Mouse (Mus musculus) midbrain, embryonic 12.5 days (tissue): ENCODE data around the gene R3hdml. TPM values are rescaled to one million over a fixed set of nuclear protein-coding genes. Genes with fewer than 3 reads are reported as not detected.

Source experiments
- ATAC-seq: fragments of 200-750 bp; cut with Nextera tagmentation; 2 replicates; pipeline ENCODE4 v1.8.0; 2017; ENCODE audit warnings: low read depth, moderate TSS enrichment, moderate library complexity; ENCODE audit not compliant: low FRiP score
- H3K27ac ChIP-seq: fragments of 300-500 bp; sonication (generic); replicated peaks from 2 replicates; pipeline ENCODE4 v1.5.1; 2016; ENCODE audit warnings: mild to moderate bottlenecking
- H3K27me3 ChIP-seq: fragments of 300-500 bp; sonication (generic); 2 replicates; pipeline ENCODE4 v1.6.1; 2016; ENCODE audit warnings: mild to moderate bottlenecking
- H3K36me3 ChIP-seq: fragments of 300-500 bp; sonication (generic); 2 replicates; pipeline ENCODE4 v1.6.1; 2016
- H3K4me1 ChIP-seq: fragments of 300-500 bp; sonication (generic); 2 replicates; pipeline ENCODE4 v1.6.1; 2016
- H3K4me2 ChIP-seq: fragments of 300-500 bp; sonication (generic); replicated peaks from 2 replicates; pipeline ENCODE4 v1.6.1; 2016; ENCODE audit warnings: mild to moderate bottlenecking, moderate library complexity
- H3K4me3 ChIP-seq: fragments of 300-500 bp; sonication (generic); 2 replicates; pipeline ENCODE4 v1.5.1; 2016; ENCODE audit warnings: mild to moderate bottlenecking
- H3K9ac ChIP-seq: fragments of 300-500 bp; sonication (generic); replicated peaks from 2 replicates; pipeline ENCODE4 v1.6.1; 2016; ENCODE audit warnings: mild to moderate bottlenecking, moderate library complexity
- H3K9me3 ChIP-seq: fragments of 300-500 bp; sonication (generic); 2 replicates; pipeline ENCODE4 v1.6.1; 2016; ENCODE audit warnings: mild to moderate bottlenecking
- WGBS: fragments of 180-500 bp; shearing (Covaris S2); methylation state at CpG from one replicate; pipeline ENCODE4 v1.1.7; 2016; 5-methylcytosine and 5-hydroxymethylcytosine counted together
- polyA plus RNA-seq: library from polyadenylated mRNA; unstranded; fragments of >200 nt; fragmentation: Nextera tagmentation; extraction: Ambion mirVana; gene quantifications from 2 replicates; pipeline ENCODE4 v1.2.1, GENCODE M21; 2016

R3hdml gene
- polyA plus RNA-seq, 1 experiment from 2014 or later = not detected

- H3K27ac ChIP-seq = no peak overlapping the region
- no peak overlapping the region for H3K4me3 ChIP-seq
- H3K36me3 ChIP-seq = peaks cover 8% of the 10 kb centered on the region; the same call in 1 of the 2 replicates
- ATAC-seq = no peak
- H3K9ac ChIP-seq = no peak overlapping the region
- H3K4me2 ChIP-seq = no peak overlapping the region
- no peaks in the 10 kb centered on the region for H3K9me3 ChIP-seq
- WGBS = 85% methylated on average over 5 of the region's 5 CpGs
- peaks cover 17% of the 10 kb centered on the region for H3K27me3 ChIP-seq
- no peaks in the 10 kb centered on the region for H3K4me1 ChIP-seq
Measured at GRCm38 (mm10) chr2:163462386-163462785, 29.7 kb upstream of the R3hdml start.

DNA sequence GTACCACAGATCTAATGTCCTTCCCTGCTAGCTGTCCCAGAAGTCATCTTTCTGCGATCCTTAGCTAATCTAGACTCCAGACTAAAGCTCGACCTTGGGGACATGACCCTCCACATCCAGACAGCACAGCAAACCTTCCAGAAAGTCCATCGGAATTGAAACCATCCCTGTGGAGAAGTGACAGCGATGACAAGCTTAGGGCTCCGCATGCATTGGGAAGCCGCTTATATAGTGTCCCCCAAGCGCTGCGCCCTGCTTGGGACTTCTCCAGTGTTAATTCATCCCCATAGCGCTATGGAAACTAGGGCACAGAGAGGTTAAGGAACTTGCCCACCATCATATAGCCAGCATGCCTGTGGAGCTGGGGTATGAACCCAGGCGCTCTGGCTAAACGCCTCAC is 29.3 kb upstream of the R3hdml start:
- no peak for ATAC-seq
- Histone ChIP-seq H3K4me3 (no peak overlapping the region), H3K27ac (no peak overlapping the region), H3K4me1 (no peaks in the 10 kb centered on the region), H3K36me3 (peaks cover 12% of the 10 kb centered on the region; the same call in 1 of the 2 replicates), H3K9me3 (no peaks in the 10 kb centered on the region), H3K27me3 (peaks cover 16% of the 10 kb centered on the region), H3K9ac (no peak overlapping the region), H3K4me2 (no peak overlapping the region)
- WGBS = 79% methylated on average over 11 of the region's 11 CpGs

DNA sequence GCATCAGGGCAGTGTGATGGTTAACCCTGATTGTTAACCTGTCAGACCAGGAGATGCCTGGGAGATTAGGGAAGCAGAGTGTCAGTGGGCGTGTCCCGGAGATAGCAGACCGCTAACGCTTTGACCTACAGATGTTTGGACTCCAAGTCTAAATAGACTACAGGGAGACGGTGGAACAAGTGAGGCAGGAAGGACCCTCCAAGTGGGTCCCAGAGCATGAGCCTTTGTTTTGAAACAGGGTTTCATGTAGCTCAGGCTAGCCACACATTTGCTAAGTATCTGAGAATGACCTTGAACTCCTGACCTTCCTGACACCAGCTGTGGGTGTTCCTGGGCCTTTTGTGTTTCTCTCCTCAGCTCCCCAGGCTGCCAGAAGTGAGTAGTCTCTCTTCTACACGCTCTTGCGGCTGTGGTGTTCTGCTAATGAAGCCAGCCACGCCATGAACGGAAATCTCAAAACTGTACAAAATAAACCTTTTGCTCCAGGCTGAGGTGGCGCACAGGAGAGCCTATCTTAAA is 28.8 kb upstream of the R3hdml start:
- H3K27ac ChIP-seq = no peak overlapping the region
- H3K9ac ChIP-seq = no peak overlapping the region
- ATAC-seq = no peak
- peaks cover 17% of the 10 kb centered on the region; the same call in 1 of the 2 replicates for H3K36me3 ChIP-seq
- H3K27me3 ChIP-seq = peaks cover 11% of the 10 kb centered on the region
- H3K9me3 ChIP-seq = no peaks in the 10 kb centered on the region
- no peak overlapping the region for H3K4me2 ChIP-seq
- H3K4me3 ChIP-seq = no peak overlapping the region
- H3K4me1 ChIP-seq = no peaks in the 10 kb centered on the region
- 74% methylated on average over 10 of the region's 10 CpGs for WGBS

DNA sequence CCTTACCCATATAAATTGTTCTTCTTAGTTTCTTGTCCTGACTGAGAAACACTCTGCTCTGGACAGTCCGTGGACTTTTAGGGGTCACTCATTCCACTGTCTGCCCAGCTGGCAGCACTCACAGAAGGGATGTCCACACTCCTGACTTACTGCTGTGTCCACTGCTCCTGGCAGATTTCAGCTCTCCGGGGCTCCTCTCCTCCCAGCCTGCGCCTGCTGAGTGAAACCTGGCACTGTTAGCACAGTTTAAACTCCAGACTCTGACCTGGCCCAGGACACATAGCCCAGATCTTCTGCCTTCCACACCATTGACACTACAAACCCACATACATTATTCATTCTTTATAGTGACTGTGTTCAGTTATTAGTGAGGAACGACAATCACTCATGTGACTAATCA is 28.1 kb upstream of the R3hdml start:
- peaks cover 23% of the 10 kb centered on the region for H3K36me3 ChIP-seq
- no peak overlapping the region for H3K27ac ChIP-seq
- no peaks in the 10 kb centered on the region for H3K9me3 ChIP-seq
- H3K9ac ChIP-seq = no peak overlapping the region
- H3K27me3 ChIP-seq = peaks cover 4% of the 10 kb centered on the region; the same call in 1 of the 2 replicates
- no peak overlapping the region for H3K4me2 ChIP-seq
- H3K4me1 ChIP-seq = no peaks in the 10 kb centered on the region
- no peak overlapping the region for H3K4me3 ChIP-seq
- WGBS = 82% methylated on average over 4 of the region's 4 CpGs
- no peak for ATAC-seq

DNA sequence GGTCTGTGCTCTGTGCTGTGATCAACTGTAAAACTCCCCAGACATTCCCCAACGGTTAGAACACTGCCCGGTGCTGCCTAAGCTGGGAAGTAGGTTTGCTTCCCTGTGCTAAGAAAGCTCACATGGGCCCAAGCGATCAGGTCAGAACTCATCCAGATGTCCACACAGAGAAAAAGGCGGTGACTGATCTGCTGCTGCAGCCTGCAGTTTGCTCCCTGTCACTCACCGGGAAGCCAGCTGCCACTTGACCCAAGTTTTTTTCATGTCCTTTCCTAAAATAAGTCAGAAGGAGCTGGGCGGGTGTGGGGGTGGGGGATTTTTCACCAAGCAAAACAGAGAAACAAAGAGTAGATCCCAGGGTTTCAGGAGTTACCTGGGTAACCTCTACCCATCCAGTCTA is 27.6 kb upstream of the R3hdml start:
- 79% methylated on average over 6 of the region's 6 CpGs for WGBS
- H3K9me3 ChIP-seq = no peaks in the 10 kb centered on the region
- H3K27ac ChIP-seq = no peak overlapping the region
- H3K4me3 ChIP-seq = no peak overlapping the region
- no peaks in the 10 kb centered on the region for H3K4me1 ChIP-seq
- H3K9ac ChIP-seq = no peak overlapping the region
- H3K4me2 ChIP-seq = no peak overlapping the region
- no peak for ATAC-seq
- peaks cover 29% of the 10 kb centered on the region for H3K36me3 ChIP-seq
- H3K27me3 ChIP-seq = no peaks in the 10 kb centered on the region

GRCm38 (mm10) chr2:163466771-163467170 is 25.3 kb upstream of the R3hdml start:
- peaks cover 32% of the 10 kb centered on the region for H3K36me3 ChIP-seq
- H3K9ac ChIP-seq = no peak overlapping the region
- H3K27ac ChIP-seq = no peak overlapping the region
- no peak overlapping the region for H3K4me3 ChIP-seq
- H3K4me2 ChIP-seq = no peak overlapping the region
- ATAC-seq = no peak
- no peaks in the 10 kb centered on the region for H3K27me3 ChIP-seq
- peaks cover 7% of the 10 kb centered on the region for H3K4me1 ChIP-seq
- WGBS = 78% methylated on average over 8 of the region's 8 CpGs
- H3K9me3 ChIP-seq = no peaks in the 10 kb centered on the region

DNA sequence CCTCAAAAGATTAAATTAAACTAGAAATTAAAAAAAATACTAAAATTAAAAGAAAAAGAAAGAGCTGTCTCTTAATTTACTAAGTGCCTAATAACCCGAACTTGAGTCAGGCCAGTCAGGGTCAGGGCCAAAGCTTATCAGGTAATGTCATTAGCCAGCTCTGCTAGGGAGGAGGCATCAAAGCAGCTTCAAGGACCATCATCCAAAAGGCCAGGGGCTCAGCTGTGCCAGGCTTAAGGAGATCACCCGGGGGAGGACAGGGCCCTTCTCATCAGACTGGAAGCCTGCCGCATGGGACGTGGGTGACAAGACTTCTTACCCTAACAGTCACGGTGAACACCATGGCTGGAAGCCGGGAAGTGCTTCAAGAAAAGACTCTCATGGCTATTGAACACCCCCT is 24.5 kb upstream of the R3hdml start:
- Histone ChIP-seq H3K4me1 (peaks cover 9% of the 10 kb centered on the region), H3K36me3 (peaks cover 32% of the 10 kb centered on the region), H3K4me3 (no peak overlapping the region), H3K27ac (no peak overlapping the region), H3K4me2 (no peak overlapping the region), H3K27me3 (no peaks in the 10 kb centered on the region), H3K9ac (no peak overlapping the region), H3K9me3 (no peaks in the 10 kb centered on the region)
- WGBS = 91% methylated on average over 6 of the region's 6 CpGs
- ATAC-seq = no peak

- no peaks in the 10 kb centered on the region for H3K27me3 ChIP-seq
- no peak for ATAC-seq
- H3K9me3 ChIP-seq = no peaks in the 10 kb centered on the region
- no peak overlapping the region for H3K4me3 ChIP-seq
- H3K27ac ChIP-seq = no peak overlapping the region
- no peak overlapping the region for H3K4me2 ChIP-seq
- peaks cover 9% of the 10 kb centered on the region for H3K4me1 ChIP-seq
- WGBS = 93% methylated on average over 6 of the region's 6 CpGs
- H3K9ac ChIP-seq = no peak overlapping the region
- H3K36me3 ChIP-seq = peaks cover 32% of the 10 kb centered on the region
Measured at GRCm38 (mm10) chr2:163468866-163469265, 23.3 kb upstream of the R3hdml start.

- WGBS = 93% methylated on average over 15 of the region's 15 CpGs
Measured at GRCm38 (mm10) chr2:163469711-163470110, 22.4 kb upstream of the R3hdml start.

DNA sequence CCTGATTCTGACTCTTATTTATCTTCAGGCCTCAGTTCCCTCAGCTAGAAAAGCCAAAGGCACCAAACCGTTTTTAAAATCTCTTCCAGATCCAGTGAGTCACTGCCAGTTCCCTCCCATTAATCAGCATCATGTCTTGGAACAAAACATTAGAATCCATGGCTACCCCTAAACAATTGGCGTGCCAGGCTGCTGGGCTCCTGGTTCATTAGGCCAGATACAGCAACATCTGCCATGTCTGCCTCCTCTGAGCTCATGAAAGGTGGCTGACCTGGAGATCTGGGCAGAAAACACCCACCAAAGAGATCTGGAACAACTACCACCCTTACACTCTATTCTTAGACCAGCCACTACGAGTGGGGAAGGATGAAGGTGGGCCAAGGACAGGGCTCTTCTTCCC is 21.0 kb upstream of the R3hdml start:
- peaks cover 32% of the 10 kb centered on the region for H3K36me3 ChIP-seq
- H3K4me1 ChIP-seq = peaks cover 9% of the 10 kb centered on the region
- H3K4me2 ChIP-seq = peak overlapping the region; percentile 68
- no peak overlapping the region for H3K27ac ChIP-seq
- peak overlapping the region; percentile 81; the same call in 1 of the 2 replicates for H3K9ac ChIP-seq
- H3K27me3 ChIP-seq = no peaks in the 10 kb centered on the region
- no peaks in the 10 kb centered on the region for H3K9me3 ChIP-seq
- H3K4me3 ChIP-seq = no peak overlapping the region
- no peak for ATAC-seq
- 84% methylated on average over 3 of the region's 3 CpGs for WGBS

More at GRCm38 (mm10) chr2:163469711-163470110, 22.4 kb upstream of the R3hdml start:
- peaks cover 9% of the 10 kb centered on the region for H3K4me1 ChIP-seq
- no peaks in the 10 kb centered on the region for H3K27me3 ChIP-seq
- no peak overlapping the region for H3K9ac ChIP-seq
- ATAC-seq = no peak
- H3K4me3 ChIP-seq = no peak overlapping the region
- no peak overlapping the region for H3K27ac ChIP-seq
- H3K4me2 ChIP-seq = no peak overlapping the region
- peaks cover 32% of the 10 kb centered on the region for H3K36me3 ChIP-seq
- H3K9me3 ChIP-seq = no peaks in the 10 kb centered on the region

DNA sequence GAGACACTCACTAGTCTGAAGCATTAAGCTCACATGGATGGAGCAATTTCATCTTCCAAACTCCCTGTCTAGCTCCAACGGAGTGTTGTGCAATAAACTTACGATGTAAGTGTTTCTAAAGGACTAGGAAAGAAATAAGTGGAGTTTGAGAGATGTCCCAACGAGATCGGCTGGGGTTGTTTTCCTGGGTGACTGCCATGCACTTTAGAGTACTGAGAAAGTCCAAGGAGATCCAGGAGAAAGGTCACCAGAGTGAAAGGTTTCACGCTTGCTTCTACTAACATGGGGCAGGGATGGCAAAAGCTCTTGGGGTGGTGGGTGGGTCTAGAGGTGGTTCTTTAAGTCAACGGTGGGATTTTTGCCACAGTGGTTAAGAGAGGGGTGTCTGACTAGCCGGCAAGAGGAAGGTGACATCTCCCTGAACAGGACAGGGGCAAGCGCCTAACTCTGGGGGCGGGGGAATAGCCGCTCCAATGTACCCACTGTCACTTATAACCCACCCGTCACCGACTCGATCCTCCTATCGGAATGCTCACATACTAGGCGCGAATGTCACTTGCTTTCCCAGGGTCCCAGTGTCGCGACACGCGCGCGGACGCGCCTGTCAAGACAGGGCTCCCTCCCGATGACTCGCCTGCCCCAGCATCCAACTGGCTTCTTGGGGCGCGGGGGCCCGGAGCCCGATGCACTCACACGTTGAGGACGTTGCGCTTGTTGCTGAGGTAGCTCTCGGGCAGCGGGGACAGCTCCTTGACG is 20.2 kb upstream of the R3hdml start:
- ATAC-seq = peak; percentile 81; the same call in 1 of the 2 replicates
- Histone ChIP-seq H3K4me3 (peak overlapping the region; percentile 84), H3K36me3 (peaks cover 28% of the 10 kb centered on the region), H3K4me1 (peaks cover 9% of the 10 kb centered on the region), H3K4me2 (peak overlapping the region; percentile 68), H3K9ac (peak overlapping the region; percentile 81), H3K27me3 (no peaks in the 10 kb centered on the region), H3K9me3 (no peaks in the 10 kb centered on the region), H3K27ac (peak overlapping the region; percentile 63)
- 5% methylated on average over 36 of the region's 36 CpGs for WGBS

DNA sequence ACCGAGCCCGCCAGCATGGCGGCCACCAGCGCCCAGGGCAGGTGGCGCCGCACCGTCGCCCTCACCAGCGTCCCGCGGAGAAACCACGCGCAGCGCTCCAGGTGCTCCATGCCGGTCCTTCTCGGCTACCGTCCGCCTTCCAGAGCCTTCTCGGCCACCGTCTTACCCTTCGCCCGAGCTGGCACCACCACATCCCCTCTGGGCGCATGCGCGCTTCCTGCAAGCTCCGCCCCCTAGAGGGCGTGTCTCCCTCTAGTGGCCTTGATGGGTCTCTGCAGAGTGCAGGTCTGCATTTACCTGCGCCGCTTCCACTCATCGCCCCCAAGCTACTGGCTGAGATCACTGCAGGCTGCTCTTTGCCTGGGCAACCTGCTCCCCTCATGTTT is 19.7 kb upstream of the R3hdml start, which contains the start of gene Fitm2:
Gene Fitm2 (minus strand): TSS at position 164 of the 386 bp plus-strand sequence.
- peak; percentile 91 for ATAC-seq
- Histone ChIP-seq H3K36me3 (peaks cover 23% of the 10 kb centered on the region), H3K4me2 (peak within 1 kb of the TSS; percentile 68), H3K9me3 (no peaks in the 10 kb centered on the region), H3K27ac (peak within 1 kb of the TSS; percentile 63), H3K4me3 (peak within 1 kb of the TSS; percentile 84), H3K9ac (peak within 1 kb of the TSS; percentile 81), H3K4me1 (peaks cover 9% of the 10 kb centered on the region), H3K27me3 (no peaks in the 10 kb centered on the region)
- WGBS = under 1% methylated on average over 27 of the region's 30 CpGs
